Mouse (Mus musculus) intestine, postnatal 0 days (tissue): Measurements from ENCODE around the gene Trir. TPM values are rescaled to one million over a fixed set of nuclear protein-coding genes. Genes with fewer than 3 reads are reported as not detected.
A peak's percentile ranks its signal among the peaks of the same experiment; 100 is the strongest.

Experiments used
- ATAC-seq: fragments of 200-750 bp; cut with Nextera tagmentation; 2 replicates; pipeline ENCODE4 v1.8.0; 2017; ENCODE audit warnings: mild to moderate bottlenecking, moderate TSS enrichment, moderate library complexity
- H3K27ac ChIP-seq: fragments of 300-500 bp; sonication (generic); 2 replicates; pipeline ENCODE4 v1.5.1; 2014; ENCODE audit warnings: mild to moderate bottlenecking, low read depth, low read length, moderate library complexity
- H3K27me3 ChIP-seq: fragments of 300-500 bp; sonication (generic); replicated peaks from 2 replicates; pipeline ENCODE4 v1.6.1; 2014; ENCODE audit warnings: low read length, mixed read lengths; ENCODE audit not compliant: control insufficient read depth, insufficient read depth
- H3K36me3 ChIP-seq: fragments of 300-500 bp; sonication (generic); 2 replicates; pipeline ENCODE4 v1.6.1; 2014; ENCODE audit warnings: mild to moderate bottlenecking, moderate library complexity; ENCODE audit not compliant: control insufficient read depth, insufficient read depth
- H3K4me1 ChIP-seq: fragments of 300-500 bp; sonication (generic); replicated peaks from 2 replicates; pipeline ENCODE4 v1.6.1; 2014; ENCODE audit warnings: antibody characterized with exemption, low read length, mixed read lengths; ENCODE audit not compliant: control insufficient read depth, insufficient read depth
- H3K4me2 ChIP-seq: fragments of 300-500 bp; sonication (generic); replicated peaks from 2 replicates; pipeline ENCODE4 v1.6.1; 2014; ENCODE audit warnings: low read depth, mild to moderate bottlenecking, moderate library complexity
- H3K4me3 ChIP-seq: fragments of 300-500 bp; sonication (generic); 2 replicates; pipeline ENCODE4 v1.5.1; 2014; ENCODE audit warnings: low read depth, low read length
- H3K9ac ChIP-seq: fragments of 300-500 bp; sonication (generic); 2 replicates; pipeline ENCODE4 v1.6.1; 2014; ENCODE audit warnings: mild to moderate bottlenecking, low read depth, low read length
- H3K9me3 ChIP-seq: fragments of 300-500 bp; sonication (generic); 2 replicates; pipeline ENCODE4 v1.6.1; 2016; ENCODE audit warnings: mixed run types; ENCODE audit not compliant: control insufficient read depth
- CTCF ChIP-seq: sonication (generic); IDR thresholded peaks from 2 replicates; pipeline ENCODE4 v1.5.1; 2016; ENCODE audit warnings: low read depth, mild to moderate bottlenecking, control low read depth, antibody characterized with exemption, moderate library complexity
- WGBS: fragments of 180-500 bp; shearing (Covaris S2); extraction: QIAGEN DNeasy Blood & Tissue Kit; methylation state at CpG from one replicate; pipeline ENCODE4 v1.1.7; 2014; 5-methylcytosine and 5-hydroxymethylcytosine counted together
- microRNA-seq: library from miRNA; unstranded; fragments of <30 nt; microRNA quantifications from one replicate; pipeline ENCODE4, GENCODE M21; 2016
- polyA plus RNA-seq: library from polyadenylated mRNA; unstranded; fragments of >200 nt; fragmentation: Nextera tagmentation; extraction: Ambion mirVana; gene quantifications from 2 replicates; pipeline ENCODE4 v1.2.1, GENCODE M21; 2015

The Trir gene
- polyA plus RNA-seq, 1 experiment from 2014 or later, result 121 TPM

DNA sequence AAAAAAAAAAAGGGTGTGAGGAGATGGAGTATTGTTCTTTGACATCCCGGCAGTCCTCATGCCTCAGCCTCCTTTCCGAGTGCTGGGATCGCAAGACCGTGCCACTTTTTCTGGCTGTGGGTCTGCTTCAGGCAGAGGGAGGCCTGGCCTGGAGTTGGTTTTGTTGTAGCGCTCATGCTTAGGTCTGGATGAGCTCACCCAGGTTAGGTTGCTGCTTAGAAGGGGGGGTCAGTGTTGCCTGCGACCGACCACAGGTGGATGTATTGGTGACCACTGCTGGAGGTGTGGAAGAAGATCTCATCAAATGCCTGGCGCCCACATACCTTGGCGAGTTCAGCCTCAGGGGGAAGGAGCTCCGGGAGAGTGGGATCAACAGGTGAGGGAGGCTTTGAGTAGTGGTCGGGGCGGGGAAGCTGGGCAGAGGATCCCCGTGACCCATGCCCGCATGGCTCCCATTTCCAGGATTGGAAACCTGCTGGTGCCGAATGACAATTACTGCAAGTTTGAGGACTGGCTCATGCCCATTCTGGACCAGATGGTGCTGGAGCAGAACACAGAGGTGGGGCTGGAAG, 46.5 kb downstream of the Trir start:
- Histone ChIP-seq H3K27ac (no peak overlapping the region), H3K36me3 (peaks cover 33% of the 10 kb centered on the region), H3K9me3 (no peaks in the 10 kb centered on the region), H3K27me3 (no peaks in the 10 kb centered on the region), H3K4me2 (no peak overlapping the region), H3K9ac (no peak overlapping the region), H3K4me3 (no peak overlapping the region), H3K4me1 (0 out of 2 replicates have a peak, but pooled peaks cover 2% of the 10 kb centered on the region)
- no peak for TF ChIP-seq CTCF
- no peak for ATAC-seq
- 94% methylated on average over 15 of the region's 15 CpGs for WGBS

DNA sequence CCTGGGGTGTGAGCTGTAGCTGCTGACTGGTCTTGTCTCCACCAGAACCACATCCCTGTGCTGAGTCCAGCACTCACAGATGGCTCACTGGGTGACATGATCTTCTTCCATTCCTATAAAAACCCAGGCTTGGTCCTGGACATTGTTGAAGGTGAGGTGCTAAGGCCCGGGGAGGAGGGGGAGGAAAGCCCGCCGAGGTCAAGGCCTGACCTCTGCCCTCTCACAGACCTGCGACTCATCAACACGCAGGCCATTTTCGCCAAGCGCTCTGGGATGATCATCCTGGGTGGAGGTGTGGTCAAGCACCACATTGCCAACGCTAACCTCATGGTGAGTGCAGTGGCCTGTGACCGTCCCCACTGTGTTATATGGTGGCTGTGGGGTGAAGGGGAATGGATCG, 47.5 kb downstream of the Trir start:
- Histone ChIP-seq H3K4me2 (no peak overlapping the region), H3K9ac (no peak overlapping the region), H3K27me3 (no peaks in the 10 kb centered on the region), H3K36me3 (peaks cover 39% of the 10 kb centered on the region), H3K27ac (no peak overlapping the region), H3K4me1 (0 out of 2 replicates have a peak, but pooled peaks cover 2% of the 10 kb centered on the region), H3K9me3 (no peaks in the 10 kb centered on the region), H3K4me3 (no peak overlapping the region)
- WGBS, result 63% methylated on average over 10 of the region's 10 CpGs
- no peak for ATAC-seq
- TF ChIP-seq CTCF, result no peak

DNA sequence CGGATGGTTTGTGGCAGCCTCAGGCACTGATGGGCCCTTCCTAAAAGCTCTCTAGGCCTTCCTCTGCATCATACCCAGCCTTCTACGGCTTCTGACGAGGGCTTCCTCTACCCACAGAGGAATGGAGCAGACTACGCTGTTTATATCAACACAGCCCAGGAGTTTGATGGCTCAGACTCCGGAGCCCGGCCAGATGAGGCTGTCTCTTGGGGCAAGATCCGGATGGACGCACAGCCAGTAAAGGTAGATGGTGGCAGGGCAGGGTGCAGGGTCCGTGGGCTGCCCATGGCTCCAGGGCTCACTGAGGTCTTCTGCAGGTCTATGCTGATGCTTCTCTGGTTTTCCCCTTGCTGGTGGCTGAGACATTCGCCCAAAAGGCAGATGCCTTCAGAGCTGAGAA, 48.0 kb downstream of the Trir start:
- Histone ChIP-seq H3K27me3 (no peaks in the 10 kb centered on the region), H3K9ac (no peak overlapping the region), H3K4me1 (peaks cover 2% of the 10 kb centered on the region; the same call in 1 of the 2 replicates), H3K4me2 (no peak overlapping the region), H3K4me3 (no peak overlapping the region), H3K9me3 (no peaks in the 10 kb centered on the region), H3K27ac (no peak overlapping the region), H3K36me3 (peaks cover 39% of the 10 kb centered on the region)
- no peak for ATAC-seq
- TF ChIP-seq CTCF, result no peak
- WGBS, result 90% methylated on average over 10 of the region's 10 CpGs

DNA sequence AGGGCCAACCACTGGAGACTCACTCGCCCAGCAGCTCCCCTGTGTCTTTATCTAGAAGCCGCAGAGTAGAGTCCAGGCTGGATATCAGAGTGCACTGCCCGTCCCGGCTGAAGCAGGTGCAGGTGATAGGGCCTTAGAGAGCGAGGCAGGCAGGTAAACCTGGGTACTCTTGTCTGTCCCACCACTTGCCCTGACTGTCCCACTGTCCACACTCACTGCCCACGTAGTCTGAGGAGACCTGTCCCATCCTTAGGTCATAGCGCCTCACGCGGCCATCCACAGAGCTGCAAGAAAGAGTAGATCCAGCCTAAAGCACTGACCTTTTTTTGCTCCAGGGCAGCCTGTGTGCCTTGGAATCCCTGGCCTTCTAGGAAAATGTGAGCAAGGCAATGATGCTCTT, 49.4 kb downstream of the Trir start:
- H3K4me2 ChIP-seq, result no peak overlapping the region
- H3K9me3 ChIP-seq, result no peaks in the 10 kb centered on the region
- WGBS, result 69% methylated on average over 9 of the region's 9 CpGs
- H3K27me3 ChIP-seq, result no peaks in the 10 kb centered on the region
- H3K36me3 ChIP-seq, result peaks cover 39% of the 10 kb centered on the region
- H3K27ac ChIP-seq, result no peak overlapping the region
- peak; percentile 71 for TF ChIP-seq CTCF
- H3K9ac ChIP-seq, result no peak overlapping the region
- ATAC-seq, result no peak
- H3K4me3 ChIP-seq, result no peak overlapping the region
- H3K4me1 ChIP-seq, result no peaks in the 10 kb centered on the region; the same call in 1 of the 2 replicates

DNA sequence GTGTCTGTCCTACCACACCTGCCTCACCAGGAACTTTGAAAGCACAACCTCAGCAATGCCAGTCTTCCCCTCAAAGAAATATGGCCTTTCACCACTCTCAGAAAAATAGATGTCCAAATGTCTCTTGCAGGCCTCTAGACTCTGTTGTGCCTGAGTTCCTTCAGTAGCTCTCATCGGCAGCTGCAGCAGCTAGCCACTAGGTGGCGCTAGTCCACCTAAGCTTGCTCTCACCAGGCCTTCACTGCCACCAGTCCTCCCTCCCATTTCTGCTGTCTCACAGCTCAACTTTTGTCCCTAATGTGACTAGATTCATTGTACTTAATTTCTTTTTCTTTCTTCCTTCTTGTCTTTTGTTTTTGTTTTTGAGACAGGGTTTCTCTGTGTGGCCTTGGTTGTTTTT, 50.4 kb downstream of the Trir start:
- H3K9me3 ChIP-seq, result no peaks in the 10 kb centered on the region
- no peaks in the 10 kb centered on the region for H3K27me3 ChIP-seq
- WGBS, result 0% methylated on average over 2 of the region's 2 CpGs
- H3K27ac ChIP-seq, result peak overlapping the region; percentile 50; the same call in 1 of the 2 replicates
- no peak overlapping the region for H3K9ac ChIP-seq
- no peak overlapping the region for H3K4me2 ChIP-seq
- no peaks in the 10 kb centered on the region; the same call in 1 of the 2 replicates for H3K4me1 ChIP-seq
- no peak for ATAC-seq
- no peak overlapping the region for H3K4me3 ChIP-seq
- peaks cover 39% of the 10 kb centered on the region for H3K36me3 ChIP-seq
- TF ChIP-seq CTCF, result peak; percentile 98

Small RNA genes within 50 kb of the gene (microRNA-seq; reads per million reads assigned to microRNA genes)
- gene Mir7070, result not detected

Other genes with a start within 250 kb of the Trir start
- 11.2 and 12.0 TPM in 2 replicates for gene Nfix, start 226.5 kb upstream of the Trir start, polyA plus RNA-seq
- 1.9 and 2.2 TPM in 2 replicates for gene Dand5, start 204.0 kb upstream of the Trir start, polyA plus RNA-seq
- gene Gadd45gip1, start 195.3 kb upstream of the Trir start, polyA plus RNA-seq, result 36.3 and 37.6 TPM in 2 replicates
- 67.8 and 74.2 TPM in 2 replicates for gene Rad23a, start 186.2 kb upstream of the Trir start, polyA plus RNA-seq
- gene Calr, start 179.9 kb upstream of the Trir start, polyA plus RNA-seq, result 474 and 507 TPM in 2 replicates
- 27.3 and 28.3 TPM in 2 replicates for gene Farsa, start 169.8 kb upstream of the Trir start, polyA plus RNA-seq
- 27.1 and 32.7 TPM in 2 replicates for gene Syce2, start 154.7 kb upstream of the Trir start, polyA plus RNA-seq
- gene Gcdh, start 132.9 kb upstream of the Trir start, polyA plus RNA-seq, result 15.3 and 15.5 TPM in 2 replicates
- gene Klf1, start 124.9 kb upstream of the Trir start, polyA plus RNA-seq, result 0.56 and 0.63 TPM in 2 replicates
- gene Dnase2a, start 118.3 kb upstream of the Trir start, polyA plus RNA-seq, result 8.9 and 11.0 TPM in 2 replicates
- gene Mast1, start 89.5 kb upstream of the Trir start, polyA plus RNA-seq, result 1.1 TPM in 2 replicates
- 0.12 TPM in 2 replicates for gene Rtbdn, start 79.8 kb upstream of the Trir start, polyA plus RNA-seq
- gene Gm49661, start 57.4 kb upstream of the Trir start, polyA plus RNA-seq, result 1.3 and 2.1 TPM in 2 replicates
- 313 and 319 TPM in 2 replicates for gene Prdx2, start 57.2 kb upstream of the Trir start, polyA plus RNA-seq
- gene Rnaseh2a, start 57.1 kb upstream of the Trir start, polyA plus RNA-seq, result 53.2 and 57.6 TPM in 2 replicates
- gene Junb, start 48.1 kb upstream of the Trir start, polyA plus RNA-seq, result 42.8 and 47.6 TPM in 2 replicates
- 68.6 and 75.4 TPM in 2 replicates for gene Hook2, start 36.2 kb upstream of the Trir start, polyA plus RNA-seq
- 0.66 TPM in 1 of 2 replicates, not detected in the other for gene Best2, start 12.3 kb upstream of the Trir start, polyA plus RNA-seq
- gene Asna1, start 1.5 kb upstream of the Trir start, polyA plus RNA-seq, result 98.4 and 105 TPM in 2 replicates
- 9.8 and 10.9 TPM in 2 replicates for gene Tnpo2, start 10.1 kb downstream of the Trir start, polyA plus RNA-seq
- 22.1 and 25.8 TPM in 2 replicates for gene Fbxw9, start 33.2 kb downstream of the Trir start, polyA plus RNA-seq
- 0.60 TPM in 1 of 2 replicates, not detected in the other for gene Gm5741, start 41.2 kb downstream of the Trir start, polyA plus RNA-seq
- gene Dhps, start 44.9 kb downstream of the Trir start, polyA plus RNA-seq, result 46.6 and 54.9 TPM in 2 replicates
- 93.1 and 93.6 TPM in 2 replicates for gene Wdr83os, start 53.9 kb downstream of the Trir start, polyA plus RNA-seq
- gene Wdr83, start 54.5 kb downstream of the Trir start, polyA plus RNA-seq, result 23.0 and 25.5 TPM in 2 replicates
- gene Man2b1, start 56.4 kb downstream of the Trir start, polyA plus RNA-seq, result 80.9 and 87.5 TPM in 2 replicates
- 0.99 and 1.4 TPM in 2 replicates for gene Zfp791, start 96.3 kb downstream of the Trir start, polyA plus RNA-seq
- not detected in 2 replicates for gene Cks1brt, start 125.1 kb downstream of the Trir start, polyA plus RNA-seq
- gene Olfr371, start 199.2 kb downstream of the Trir start, polyA plus RNA-seq, result not detected in 2 replicates